Comparison of ENCODE assay signal across 7 mouse cellular contexts in the genomic region with DNA sequence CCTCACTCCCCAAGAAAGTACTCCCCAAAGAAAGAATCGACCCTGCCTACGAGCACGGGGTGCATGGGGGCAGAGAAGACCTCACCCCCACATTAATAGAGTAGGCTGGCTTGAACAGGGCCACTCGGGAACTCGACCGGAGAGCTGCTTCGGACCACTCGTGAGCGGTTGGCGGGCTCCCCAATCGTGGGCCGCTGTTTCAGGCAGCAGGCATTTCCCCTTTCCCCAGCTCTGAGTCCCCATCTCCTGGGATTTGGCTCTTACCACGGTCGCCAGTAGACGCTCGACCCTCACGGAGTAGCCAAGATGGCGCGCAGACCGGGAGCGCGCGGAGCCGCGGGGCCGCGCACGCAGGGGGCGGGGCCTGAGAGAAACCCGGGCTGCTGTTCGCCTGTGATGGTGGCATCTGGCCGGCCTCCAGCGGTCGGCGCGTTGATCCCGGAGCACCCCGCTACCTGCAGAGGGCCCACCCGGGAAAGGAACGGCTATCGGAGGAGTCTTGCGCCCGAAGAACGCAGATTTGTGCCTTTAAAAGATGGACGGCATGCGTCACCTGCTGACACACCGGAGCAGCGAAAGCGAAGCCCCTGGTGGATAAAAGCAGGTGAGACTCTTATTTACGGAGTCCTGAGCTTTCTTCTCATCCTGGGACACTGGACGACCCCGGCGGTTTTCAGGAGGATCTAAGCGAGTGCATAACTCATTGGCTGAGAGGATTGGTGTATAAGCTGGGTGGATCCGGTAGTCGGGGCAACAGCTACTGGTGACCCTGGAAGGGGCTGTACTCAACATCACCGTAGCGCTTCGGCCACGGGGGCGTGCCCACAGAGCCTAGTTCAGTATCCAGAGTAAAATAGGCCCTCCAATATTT. TPM values are rescaled to one million over a fixed set of nuclear protein-coding genes. Genes with fewer than 3 reads are reported as not detected.
DNase-seq lines count a peak whose midpoint lies in the region; ATAC-seq lines count a peak whose summit lies in the region.

A gene (minus strand): TSS at position 338 of the 871 bp plus-strand sequence.

- H3K27me3 ChIP-seq in embryonic facial prominence, embryonic 10.5 days (replicated peaks; ENCODE audit: low read depth, poor library complexity, severe bottlenecking) = no peaks in the 10 kb centered on the region
- H3K27me3 ChIP-seq in limb, embryonic 12.5 days = no peaks in the 10 kb centered on the region
- H3K27me3 ChIP-seq in midbrain, embryonic 14.5 days (ENCODE audit: control insufficient read depth, insufficient read depth, low read length) = no peaks in the 10 kb centered on the region

- DNase-seq in adrenal gland, postnatal 14 days = peak; percentile 91
- DNase-seq in embryonic facial prominence, embryonic 10.5 days (ENCODE audit: low spot score) = peak; percentile 93
- DNase-seq in kidney, adult 11 months = peak; percentile 83
- peak; percentile 94 for DNase-seq in midbrain, embryonic 14.5 days
- DNase-seq in spleen, adult 18-20 months = peak; percentile 74 to 89

- peak within 1 kb of the TSS; percentile 85 for H3K4me2 ChIP-seq in limb, embryonic 12.5 days
- peak within 1 kb of the TSS; percentile 96 for H3K4me2 ChIP-seq in midbrain, embryonic 14.5 days (ENCODE audit: low read length)

- under 1% methylated on average over 61 of the region's 61 CpGs for WGBS in embryonic facial prominence, embryonic 10.5 days
- under 1% methylated on average over 61 of the region's 61 CpGs for WGBS in limb, embryonic 12.5 days
- WGBS in midbrain, embryonic 14.5 days = under 1% methylated on average over 61 of the region's 61 CpGs

- H3K4me3 ChIP-seq in embryonic facial prominence, embryonic 10.5 days = peak within 1 kb of the TSS; percentile 89
- peak within 1 kb of the TSS; percentile 80 for H3K4me3 ChIP-seq in limb, embryonic 12.5 days (replicated peaks)
- H3K4me3 ChIP-seq in midbrain, embryonic 14.5 days (replicated peaks; ENCODE audit: low read depth, low read length) = peak within 1 kb of the TSS; percentile 79

- H3K27ac ChIP-seq in embryonic facial prominence, embryonic 10.5 days (replicated peaks) = peak within 1 kb of the TSS; percentile 96
- peak within 1 kb of the TSS; percentile 83 for H3K27ac ChIP-seq in limb, embryonic 12.5 days
- peak within 1 kb of the TSS; percentile 78 for H3K27ac ChIP-seq in midbrain, embryonic 14.5 days (replicated peaks; ENCODE audit: low read depth, low read length)

- peak within 1 kb of the TSS; percentile 92 for H3K9ac ChIP-seq in limb, embryonic 12.5 days (replicated peaks)
- peak within 1 kb of the TSS; percentile 84 for H3K9ac ChIP-seq in midbrain, embryonic 14.5 days (replicated peaks; ENCODE audit: low read length)

- H3K36me3 ChIP-seq in embryonic facial prominence, embryonic 10.5 days (replicated peaks) = peaks cover 50% of the 10 kb centered on the region
- peaks cover 42% of the 10 kb centered on the region for H3K36me3 ChIP-seq in limb, embryonic 12.5 days
- H3K36me3 ChIP-seq in midbrain, embryonic 14.5 days (ENCODE audit: control insufficient read depth, insufficient read depth, low read length) = peaks cover 30% of the 10 kb centered on the region

- ATAC-seq in granulocyte monocyte progenitor cell, adult 5-6 weeks (replicated peaks; ENCODE audit: poor library complexity, severe bottlenecking) = peak; percentile 75
- ATAC-seq in limb, embryonic 12.5 days (ENCODE audit: insufficient number of reproducible peaks, insufficient read depth, low FRiP score, low TSS enrichment, low read depth) = peak; percentile 52; the same call in 1 of the 2 replicates
- ATAC-seq in midbrain, embryonic 14.5 days (ENCODE audit: low FRiP score, low TSS enrichment) = peak; percentile 81

- H3K9me3 ChIP-seq in embryonic facial prominence, embryonic 10.5 days = no peaks in the 10 kb centered on the region
- no peaks in the 10 kb centered on the region for H3K9me3 ChIP-seq in limb, embryonic 12.5 days
- no peaks in the 10 kb centered on the region for H3K9me3 ChIP-seq in midbrain, embryonic 14.5 days (ENCODE audit: control insufficient read depth, low read length)

- peaks cover 56% of the 10 kb centered on the region for H3K4me1 ChIP-seq in embryonic facial prominence, embryonic 10.5 days
- peaks cover 36% of the 10 kb centered on the region for H3K4me1 ChIP-seq in limb, embryonic 12.5 days (replicated peaks)
- H3K4me1 ChIP-seq in midbrain, embryonic 14.5 days (ENCODE audit: control insufficient read depth, insufficient read depth, low read length) = peaks cover 18% of the 10 kb centered on the region

RNA-seq across cellular contexts. Expression of the gene that starts here (rescaled TPM):
- 30.1 and 34.1 TPM in 2 replicates for total RNA-seq in adrenal gland, postnatal 14 days (2021)
- 91.2 and 91.9 TPM in 2 replicates for polyA plus RNA-seq in embryonic facial prominence, embryonic 10.5 days (2016; fragmentation: Nextera tagmentation; extraction: Ambion mirVana)
- total RNA-seq in granulocyte monocyte progenitor cell, adult 5-6 weeks (2014; fragmentation: Nextera tagmentation) = 23.0 and 45.3 TPM in 2 replicates
- total RNA-seq in granulocyte monocyte progenitor cell, adult 5-6 weeks (2017) = 15.0 and 20.1 TPM in 2 replicates
- 82.9 and 84.6 TPM in 2 replicates for polyA plus RNA-seq in limb, embryonic 12.5 days (2016; fragmentation: Nextera tagmentation; extraction: Ambion mirVana)
- polyA plus RNA-seq in midbrain, embryonic 14.5 days (2014; fragmentation: Nextera tagmentation; extraction: Ambion mirVana) = 62.2 and 64.1 TPM in 2 replicates

Comparison
In these comparisons a context has a peak if more than half of its experiments do, and no peak if none do; other contexts are left out.
1. Peak in every context shown above with its lines: DNase-seq, ATAC-seq, H3K4me3 ChIP-seq and H3K27ac ChIP-seq.